In genomic region chr17:10319431-10319684, GRCm38 (mm10) we compare ENCODE assay signal across 7 mouse cellular contexts. TPM values are rescaled to one million over a fixed set of nuclear protein-coding genes. Genes with fewer than 3 reads are reported as not detected.
DNase-seq lines count a peak whose midpoint lies in the region; ATAC-seq and TF ChIP-seq lines count a peak whose summit lies in the region.

No protein-coding gene starts in this region.

- H3K9ac ChIP-seq in lung, embryonic 15.5 days, result peak overlapping the region; percentile 97
- H3K9ac ChIP-seq in intestine, embryonic 15.5 days, result peak overlapping the region; percentile 81
- peak overlapping the region; percentile 97 for H3K9ac ChIP-seq in neural tube, embryonic 14.5 days (replicated peaks; ENCODE audit: low read depth, low read length)

- peak overlapping the region; percentile 62 for H3K4me2 ChIP-seq in lung, embryonic 15.5 days
- H3K4me2 ChIP-seq in intestine, embryonic 15.5 days (replicated peaks), result peak overlapping the region; percentile 67
- H3K4me2 ChIP-seq in neural tube, embryonic 14.5 days (ENCODE audit: low read depth, low read length), result no peak overlapping the region

- no peaks in the 10 kb centered on the region for H3K9me3 ChIP-seq in lung, embryonic 15.5 days
- no peaks in the 10 kb centered on the region for H3K9me3 ChIP-seq in intestine, embryonic 15.5 days
- H3K9me3 ChIP-seq in neural tube, embryonic 14.5 days (ENCODE audit: control insufficient read depth, low read length), result no peaks in the 10 kb centered on the region

- peaks cover 27% of the 10 kb centered on the region for H3K4me1 ChIP-seq in lung, embryonic 15.5 days
- H3K4me1 ChIP-seq in embryonic fibroblast, embryonic 13.5 days (ENCODE audit: control insufficient read depth, insufficient read depth, low read length), result no peaks in the 10 kb centered on the region
- H3K4me1 ChIP-seq in intestine, embryonic 15.5 days (replicated peaks), result no peaks in the 10 kb centered on the region
- peaks cover 23% of the 10 kb centered on the region for H3K4me1 ChIP-seq in neural tube, embryonic 14.5 days (ENCODE audit: control insufficient read depth, insufficient read depth, low read length)

- TF ChIP-seq CTCF in embryonic fibroblast, embryonic 13.5 days (IDR thresholded peaks at IDR 0.05; ENCODE audit: borderline replicate concordance, insufficient read depth, low read length), result no peak

- no peak for DNase-seq in lung, postnatal 4 days
- no peak for DNase-seq in adrenal gland, adult 2 months
- DNase-seq in urinary bladder, adult 18-20 months (ENCODE audit: low spot score in 2 of 2), result no peak

- H3K27me3 ChIP-seq in lung, embryonic 15.5 days, result no peaks in the 10 kb centered on the region
- H3K27me3 ChIP-seq in intestine, embryonic 15.5 days (replicated peaks), result no peaks in the 10 kb centered on the region
- no peaks in the 10 kb centered on the region for H3K27me3 ChIP-seq in neural tube, embryonic 14.5 days (ENCODE audit: control insufficient read depth, insufficient read depth, low read length)

- no peak for TF ChIP-seq POLR2A in embryonic fibroblast, embryonic 13.5 days (IDR thresholded peaks at IDR 0.05; ENCODE audit: low read depth, low read length)

- ATAC-seq in lung, embryonic 15.5 days (ENCODE audit: borderline replicate concordance, extremely low read depth, low FRiP score, low TSS enrichment), result no peak
- no peak for ATAC-seq in intestine, embryonic 15.5 days
- no peak for ATAC-seq in neural tube, embryonic 14.5 days (ENCODE audit: low read depth)

- H3K27ac ChIP-seq in lung, embryonic 15.5 days, result peak overlapping the region; percentile 99
- H3K27ac ChIP-seq in embryonic fibroblast, embryonic 13.5 days (ENCODE audit: insufficient read depth, low read length), result peak overlapping the region; percentile 96
- H3K27ac ChIP-seq in intestine, embryonic 15.5 days, result peak overlapping the region; percentile 95
- peak overlapping the region; percentile 98 for H3K27ac ChIP-seq in neural tube, embryonic 14.5 days (ENCODE audit: low read depth, low read length)

- WGBS in lung, embryonic 15.5 days, result 1% methylated on average over 39 of the region's 46 CpGs
- whole genome bisulfite sequencing in intestine, embryonic 15.5 days, result under 1% methylated on average over 33 of the region's 46 CpGs
- 0% methylated on average over 13 of the region's 46 CpGs for WGBS in neural tube, embryonic 14.5 days

- H3K4me3 ChIP-seq in lung, embryonic 15.5 days, result peak overlapping the region; percentile 88
- H3K4me3 ChIP-seq in embryonic fibroblast, embryonic 13.5 days (ENCODE audit: insufficient read depth, low read length), result peak overlapping the region; percentile 32
- H3K4me3 ChIP-seq in intestine, embryonic 15.5 days (replicated peaks), result peak overlapping the region; percentile 68
- peak overlapping the region; percentile 88 for H3K4me3 ChIP-seq in neural tube, embryonic 14.5 days (ENCODE audit: low read depth, low read length)

- H3K36me3 ChIP-seq in lung, embryonic 15.5 days, result no peaks in the 10 kb centered on the region
- H3K36me3 ChIP-seq in intestine, embryonic 15.5 days, result no peaks in the 10 kb centered on the region
- H3K36me3 ChIP-seq in neural tube, embryonic 14.5 days (ENCODE audit: control insufficient read depth, insufficient read depth, low read length), result no peaks in the 10 kb centered on the region

RNA-seq across cellular contexts. Expression of gene Qk, which starts 0.3 kb away (rescaled TPM):
- 28.5 and 33.3 TPM in 2 replicates for polyA plus RNA-seq in lung, embryonic 15.5 days (2015; fragmentation: Nextera tagmentation; extraction: Ambion mirVana)
- 216 and 252 TPM in 2 replicates for polyA plus RNA-seq in embryonic fibroblast, embryonic 13.5 days (2011; ENCODE audit: insufficient read length, low read depth, missing spikeins)
- 12.6 and 13.0 TPM in 2 replicates for polyA plus RNA-seq in intestine, embryonic 15.5 days (2015; fragmentation: Nextera tagmentation; extraction: Ambion mirVana)
- polyA plus RNA-seq in neural tube, embryonic 14.5 days (2014; fragmentation: Nextera tagmentation; extraction: Ambion mirVana), result 64.6 and 70.0 TPM in 2 replicates
- total RNA-seq in adrenal gland, adult 2 months (2021), result 100 to 1,000 TPM; 221 to 236 TPM
- polyA plus RNA-seq in adrenal gland, adult 2 months (2012; rRNA removed), result 61.6 and 97.6 TPM in 2 replicates

Comparison
In these comparisons a context has a peak if more than half of its experiments do, and no peak if none do; other contexts are left out.
1. H3K4me3 ChIP-seq: peak in every context shown above with its lines; median percentile 88 in lung, embryonic 15.5 days; 88 in neural tube, embryonic 14.5 days; 68 in intestine, embryonic 15.5 days; 32 in embryonic fibroblast, embryonic 13.5 days.